Mouse (Mus musculus) lung, postnatal 36 days (tissue): ENCODE data around the gene Aspg.

ENCODE experiments used
- DNase-seq: peaks from one replicate; pipeline ENCODE4 v3.0.0; 2022; ENCODE audit warnings: mixed read lengths

Gene Aspg

DNA sequence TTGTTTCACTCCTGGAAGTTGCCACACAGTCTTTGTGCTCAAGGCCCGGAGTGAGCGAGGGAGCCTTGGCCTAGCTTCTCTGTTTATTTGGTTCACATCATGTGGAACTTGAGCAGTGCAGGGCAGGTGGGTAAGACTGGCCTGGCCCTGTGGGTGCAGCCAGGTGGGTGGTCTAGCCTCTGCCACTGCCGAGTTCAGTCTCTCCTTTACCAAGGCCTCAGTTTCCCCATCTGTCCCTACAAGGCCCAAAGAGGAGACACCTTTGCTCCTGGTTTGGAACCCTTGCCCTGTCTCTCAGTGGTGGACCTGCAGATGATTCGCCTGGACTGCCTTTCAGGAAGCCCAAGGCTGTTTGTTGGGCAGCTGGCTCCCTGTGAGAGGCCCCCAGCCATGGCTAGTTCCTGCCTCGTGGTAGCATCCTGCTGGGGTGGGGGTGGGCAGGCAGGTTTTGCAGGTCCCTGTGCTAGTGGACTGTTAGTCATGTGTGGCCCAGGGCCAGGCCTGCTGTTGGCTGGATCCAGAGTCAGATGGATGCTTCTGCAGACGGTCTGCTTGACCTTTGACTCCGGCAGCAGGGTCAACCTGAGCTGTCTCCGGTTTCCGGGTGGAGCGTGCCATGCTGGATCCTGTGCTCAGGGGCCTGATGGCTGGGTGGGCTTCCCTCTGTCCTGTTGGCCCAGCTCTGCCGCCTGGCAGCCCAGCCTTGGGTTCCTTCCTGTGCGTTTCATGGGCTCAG lies 44.9 kb downstream of the Aspg start:
- DNase-seq = peak; percentile 52

DNA sequence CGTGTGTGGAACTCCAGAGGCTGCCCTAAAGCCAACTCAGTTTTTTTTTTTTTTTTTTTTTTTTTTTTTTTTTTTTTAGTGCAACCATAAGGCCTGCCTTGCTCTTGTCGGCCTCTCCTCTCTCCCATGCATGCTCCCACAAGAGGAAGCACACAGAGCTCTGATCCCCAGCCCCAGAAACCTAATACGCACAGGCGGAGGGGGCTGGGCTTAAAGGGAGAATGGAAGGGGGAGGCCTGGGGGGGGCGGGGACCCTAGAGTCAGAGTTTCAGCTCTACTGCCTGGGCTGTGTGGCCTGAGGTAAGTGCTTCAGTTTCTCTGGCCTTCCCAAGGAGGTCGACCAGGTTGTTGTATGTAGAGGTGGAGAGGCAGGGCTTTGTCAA lies 45.5 kb downstream of the Aspg start:
- DNase-seq = no peak

DNA sequence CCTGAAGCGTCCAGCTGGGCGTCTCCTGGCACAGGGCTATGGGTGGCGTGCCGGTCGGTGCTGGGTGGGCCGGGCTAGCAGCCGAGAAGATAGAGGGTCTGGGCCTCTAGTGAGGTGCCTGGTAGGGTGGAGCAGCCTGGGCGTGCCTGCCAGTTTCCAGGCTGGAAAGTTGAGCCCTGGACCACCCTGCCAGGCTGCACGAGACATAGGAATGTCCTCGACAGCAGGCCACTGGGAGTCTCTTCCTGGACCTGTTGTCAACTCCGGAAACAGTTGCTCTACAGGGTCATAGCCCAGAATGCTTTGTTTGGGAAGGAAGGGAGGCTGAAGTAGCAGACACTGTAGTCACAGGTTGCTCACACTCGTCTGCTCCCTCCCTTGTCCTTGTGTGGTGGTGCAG lies 47.1 kb downstream of the Aspg start:
- DNase-seq = peak; percentile 67

DNA sequence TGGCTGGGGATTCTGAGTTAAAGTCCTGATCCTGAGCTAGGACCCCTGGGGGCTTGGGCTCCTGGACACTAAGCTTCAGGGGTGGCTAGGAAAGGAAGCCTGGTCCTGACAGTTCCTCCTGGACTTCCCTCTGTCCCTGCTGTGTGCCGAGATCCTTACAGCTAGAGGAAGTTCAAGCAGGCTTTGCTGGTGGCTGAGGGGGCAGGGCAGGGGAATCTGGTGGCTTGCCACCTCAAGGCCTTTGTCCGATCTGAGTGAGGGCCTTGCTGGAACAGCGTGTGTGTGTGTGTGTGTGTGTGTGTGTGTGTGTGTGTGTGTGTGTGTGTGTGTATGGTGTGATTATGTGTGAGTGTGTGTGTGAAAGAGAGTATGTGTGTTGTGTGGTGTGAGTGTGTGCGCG lies 48.0 kb downstream of the Aspg start:
- DNase-seq = no peak

DNA sequence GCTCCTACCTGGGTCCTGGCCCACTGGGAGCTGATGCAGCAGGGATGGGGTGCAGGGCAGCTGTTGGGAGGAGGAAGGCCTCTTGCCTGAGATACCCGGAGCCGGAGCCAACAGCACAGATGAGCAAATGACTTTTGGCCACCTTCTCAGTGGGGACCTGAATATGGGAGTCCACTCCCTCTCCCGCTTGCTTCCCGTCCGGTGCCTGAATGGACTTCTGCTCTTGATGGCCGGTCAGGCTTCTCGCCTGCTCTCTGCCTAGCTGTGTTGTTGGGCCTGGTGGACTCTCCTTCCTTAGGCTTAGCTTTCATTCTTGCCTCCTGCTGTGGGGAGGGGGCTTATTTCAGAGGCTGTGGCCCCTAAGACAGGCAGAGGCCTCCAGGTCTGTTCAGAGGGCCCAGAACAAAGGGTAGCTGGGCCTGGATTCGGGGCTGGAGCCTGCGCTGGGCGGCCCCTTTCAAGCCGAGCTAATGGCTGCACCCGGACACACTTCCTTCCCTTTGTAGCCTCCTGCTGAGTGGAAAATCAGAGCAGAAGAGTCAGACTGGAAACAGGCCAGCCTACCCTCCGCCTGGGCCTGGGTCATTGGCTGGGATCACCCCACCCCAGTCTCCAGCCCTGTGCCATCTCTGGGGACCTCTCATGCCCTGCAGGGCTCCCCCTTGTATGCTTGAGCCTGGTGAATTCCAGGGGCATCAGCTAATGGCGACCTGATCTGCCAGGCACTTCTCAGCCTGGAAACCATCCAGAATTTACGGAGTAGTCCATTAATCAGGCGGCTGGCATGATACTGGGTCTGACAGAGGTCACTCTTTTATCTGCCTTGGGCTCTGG lies 49.0 kb downstream of the Aspg start:
- DNase-seq = peak; percentile 71

DNA sequence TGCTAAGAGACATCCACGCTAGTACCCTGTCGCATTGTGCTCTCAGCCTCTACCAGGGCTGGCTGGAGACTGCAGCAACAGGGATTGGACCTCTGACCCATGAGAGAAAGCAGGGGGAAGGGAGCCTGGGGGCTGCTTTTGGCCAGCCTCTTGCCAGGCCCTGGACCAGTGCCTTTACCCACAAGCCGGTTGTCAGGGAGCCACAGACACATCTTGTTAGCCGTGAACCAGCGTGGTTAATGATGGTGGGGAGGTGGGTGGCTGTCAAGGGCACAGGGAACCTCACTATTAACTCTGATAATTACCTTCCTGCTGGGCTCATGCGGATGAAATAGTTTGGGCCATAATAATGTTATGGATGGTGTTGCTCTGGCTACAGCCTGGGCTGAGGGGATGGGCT lies 50.3 kb downstream of the Aspg start:
- no peak for DNase-seq

DNA sequence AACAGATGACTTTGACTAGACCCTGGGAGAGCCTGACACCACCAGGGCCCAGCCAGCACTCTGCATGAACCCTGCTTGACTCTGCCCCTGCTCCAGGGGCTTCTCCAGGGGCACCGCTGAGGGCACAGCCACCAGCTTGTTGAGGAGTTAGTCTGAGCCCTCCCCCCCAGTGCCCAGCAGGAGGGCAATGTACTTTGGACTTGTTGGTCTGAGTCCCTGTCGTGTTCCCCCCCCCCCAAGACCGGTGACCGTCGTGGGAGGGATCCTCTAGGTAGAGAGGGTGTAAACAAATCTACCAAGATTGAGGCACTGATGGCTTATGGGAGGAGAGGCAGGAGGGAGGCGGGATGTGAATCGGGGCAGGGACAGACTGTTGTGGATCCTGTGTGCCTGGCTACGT lies 51.8 kb downstream of the Aspg start:
- DNase-seq = no peak

DNA sequence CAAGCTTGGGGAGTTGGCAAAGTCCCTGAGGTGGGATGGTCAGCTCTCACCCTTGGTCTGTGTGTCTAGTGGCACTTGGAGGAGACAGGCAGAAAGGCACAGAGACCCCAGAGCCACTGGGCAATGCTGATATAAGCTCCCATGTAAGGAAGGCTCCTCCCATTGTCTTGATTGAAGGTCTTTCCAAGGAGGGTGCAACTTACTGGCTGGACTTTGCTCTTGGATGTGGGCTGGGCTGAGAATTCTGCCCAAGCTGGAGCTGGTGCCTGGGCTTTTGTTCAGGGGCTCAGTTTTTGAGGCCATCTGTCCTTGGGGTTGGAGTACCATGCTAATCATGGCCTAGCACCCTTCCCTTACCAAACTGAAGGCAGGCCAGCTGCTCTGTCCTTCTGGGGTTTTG lies 52.3 kb downstream of the Aspg start:
- DNase-seq = no peak

DNA sequence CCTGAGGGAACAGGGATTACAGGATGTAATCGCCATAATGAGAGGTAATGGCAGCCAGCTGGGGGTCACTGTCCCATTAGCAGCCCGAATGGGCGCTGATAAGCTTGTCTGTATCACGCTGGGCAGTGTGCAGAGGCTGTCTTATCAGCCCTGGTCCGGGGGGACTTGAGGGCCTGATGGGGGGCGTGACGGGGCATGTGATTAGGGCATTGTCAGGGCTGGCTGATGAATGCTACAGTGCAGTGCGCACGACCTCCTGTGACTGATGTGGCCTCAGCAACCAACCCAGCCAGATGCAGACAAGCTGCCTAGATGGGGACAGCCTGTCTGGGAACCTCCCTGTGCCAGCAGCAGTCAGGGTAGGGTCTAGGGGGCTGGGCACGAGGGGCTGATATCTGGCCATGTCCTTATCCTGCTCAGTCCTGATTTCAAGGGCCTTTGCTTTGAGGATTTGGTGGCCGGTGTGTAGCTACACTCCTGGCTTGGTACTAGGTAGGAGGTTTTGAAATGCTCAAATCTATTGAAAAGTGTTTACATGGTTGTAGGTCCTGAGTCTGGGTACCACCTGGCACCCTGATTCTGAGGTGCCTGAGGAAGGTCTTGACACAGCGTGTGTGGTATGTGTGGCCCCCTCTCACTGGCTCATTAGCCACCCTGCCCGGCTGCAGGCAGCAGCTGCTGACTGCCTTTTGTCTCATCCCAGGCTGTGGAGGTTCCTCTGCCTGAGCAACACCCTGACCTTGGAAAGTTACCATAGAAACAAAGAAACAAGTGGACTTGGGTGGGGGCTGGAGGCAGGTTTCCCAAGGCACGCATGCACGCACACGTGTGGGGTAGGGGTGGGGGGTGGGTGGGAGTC lies 57.7 kb downstream of the Aspg start:
- no peak for DNase-seq

DNA sequence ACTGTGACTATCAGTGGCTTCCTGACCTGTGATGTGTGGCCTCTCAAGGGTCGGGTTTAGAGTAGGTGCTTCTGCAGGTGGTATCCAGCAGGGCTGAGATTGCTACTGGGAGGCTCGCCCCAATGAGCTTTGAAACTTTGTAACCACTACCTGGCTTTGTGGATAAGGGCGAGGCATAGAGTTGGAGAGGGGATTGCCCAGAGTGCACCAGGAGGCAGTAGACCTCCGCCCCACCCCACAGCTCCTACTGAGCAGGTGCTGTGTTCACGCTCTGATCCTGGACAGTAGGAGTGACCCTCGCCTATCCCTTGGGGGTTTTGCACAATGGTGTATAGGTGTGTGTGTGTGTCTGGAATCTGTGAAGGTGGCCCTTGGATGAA lies 58.4 kb downstream of the Aspg start:
- no peak for DNase-seq

DNA sequence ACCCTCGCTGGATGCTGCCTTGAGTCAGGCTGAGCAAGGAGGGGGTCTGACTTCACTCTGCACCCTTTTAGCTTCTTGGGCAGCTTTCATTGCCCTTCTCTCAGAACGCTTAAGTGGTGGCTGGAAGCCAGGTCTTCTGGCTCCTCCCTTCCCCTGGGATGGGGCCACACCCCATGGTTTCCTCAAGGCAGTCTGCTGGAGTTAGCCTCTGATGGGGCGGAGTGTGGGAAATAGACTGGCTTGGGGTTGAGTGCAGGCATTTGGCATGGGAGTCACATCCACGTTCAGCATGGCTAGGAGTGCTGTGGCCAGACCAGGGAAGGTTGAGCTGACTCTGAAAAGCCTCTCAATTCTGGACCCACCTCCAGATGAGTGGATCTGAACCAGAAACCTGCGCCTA lies 62.8 kb downstream of the Aspg start:
- DNase-seq = peak; percentile 84

DNA sequence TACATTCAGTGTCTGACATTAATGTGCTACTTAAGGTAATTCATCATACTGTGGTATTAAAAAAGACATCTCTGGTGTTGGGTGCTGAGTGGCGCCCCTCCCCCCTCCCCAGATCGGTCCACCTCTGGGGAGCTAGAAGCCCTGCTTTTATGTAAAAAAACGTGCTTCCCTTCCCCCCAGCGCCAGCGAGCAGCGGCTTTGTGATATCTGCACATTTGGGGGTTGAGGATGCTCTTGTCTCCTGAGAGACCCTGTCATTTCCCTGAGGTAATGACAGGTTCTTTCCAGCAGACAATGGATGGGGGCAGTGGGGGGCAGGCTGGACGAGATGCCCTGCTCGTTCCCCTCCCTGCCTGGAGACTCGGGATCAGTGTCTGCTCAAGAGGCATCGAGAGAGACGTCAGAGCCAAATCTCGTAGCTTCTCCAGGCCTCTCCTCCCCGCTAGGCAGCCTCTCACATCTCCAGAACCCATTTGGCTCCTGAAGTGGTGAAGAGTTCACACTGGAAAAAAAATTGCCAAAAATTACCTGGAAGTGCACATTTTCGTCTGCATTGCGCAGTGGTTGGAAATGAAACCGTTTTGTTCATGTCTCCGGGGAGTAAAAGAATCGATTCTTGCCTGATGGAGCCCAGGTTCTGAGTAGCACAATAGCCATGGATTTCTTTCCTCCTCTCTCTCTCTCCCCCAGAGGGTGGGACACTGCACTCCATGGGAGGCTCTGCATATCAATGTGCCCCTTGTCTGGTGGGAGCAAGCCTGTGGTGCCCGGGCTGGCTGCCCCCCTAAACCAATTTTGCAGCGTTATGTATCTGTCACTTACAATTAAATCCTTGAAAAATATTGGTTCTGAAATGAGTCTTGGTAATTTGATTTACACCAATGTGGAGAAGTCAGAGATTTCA lies 64.4 kb downstream of the Aspg start:
- no peak for DNase-seq

DNA sequence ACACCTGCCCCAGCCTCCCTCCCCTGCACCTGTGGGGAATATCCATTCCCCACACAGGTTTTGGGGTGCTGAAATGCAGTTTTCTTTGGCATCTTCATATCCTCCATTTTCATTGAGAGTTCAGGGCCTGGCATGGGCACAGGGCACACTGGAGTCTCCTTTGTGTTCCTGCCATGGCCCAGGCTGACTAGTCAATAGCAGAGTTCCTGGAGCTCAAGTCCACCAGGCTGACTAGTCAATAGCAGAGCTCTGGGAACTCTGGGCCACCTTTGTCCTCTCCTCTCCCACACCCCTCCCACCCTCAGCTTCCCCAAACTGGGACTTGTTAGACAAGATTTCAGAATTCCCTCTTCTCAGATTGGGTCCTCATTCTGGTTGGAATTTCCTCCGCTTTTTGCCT lies 65.2 kb downstream of the Aspg start:
- DNase-seq = no peak

DNA sequence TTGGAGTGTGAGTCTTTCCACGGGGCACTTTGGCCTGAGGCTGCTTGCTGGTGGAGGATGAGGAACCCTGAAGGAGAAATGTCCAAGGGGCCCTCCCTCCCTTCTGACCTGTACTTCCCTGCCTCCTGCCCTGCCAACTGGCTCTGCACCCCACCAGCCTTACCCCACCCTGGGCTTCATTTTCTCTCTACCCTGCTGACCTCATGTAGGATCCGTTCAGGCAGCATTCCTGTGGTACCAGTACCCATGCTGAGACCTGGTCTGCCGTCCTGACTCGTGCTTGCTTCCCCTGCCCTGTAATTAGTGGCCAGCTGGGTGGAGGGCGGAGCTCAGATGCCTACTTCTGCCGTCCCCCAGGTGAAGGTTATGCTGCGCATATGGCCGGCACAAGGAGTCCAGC lies 65.7 kb downstream of the Aspg start:
- DNase-seq = no peak
